Mouse (Mus musculus): Measurements from ENCODE around the gene Olfr706.
"Not testable (repeated sequence)": the region's sequence is repeated elsewhere in the genome, so short reads cannot be mapped to it uniquely, and the experiment has no call there.

Olfr706 gene

DNA sequence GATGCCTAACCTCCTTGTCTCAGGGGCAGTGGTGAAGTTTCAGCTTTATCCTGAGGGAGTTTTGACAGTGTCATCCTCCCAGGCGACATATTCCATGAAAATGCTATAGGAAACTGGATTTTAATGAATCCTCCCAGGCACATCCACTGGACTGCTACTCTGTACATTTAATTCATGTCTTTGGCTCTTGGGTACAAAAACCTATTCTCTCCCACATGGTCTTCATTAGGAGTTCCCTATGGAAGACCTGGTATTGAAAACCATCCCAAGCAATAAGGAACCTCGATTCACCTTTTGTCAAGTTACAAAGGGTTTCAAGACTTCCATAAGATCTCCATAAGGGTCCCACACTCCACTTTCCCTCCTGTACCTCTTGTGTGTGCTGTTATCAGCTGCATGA lies at the start of gene Olfr706:
Gene Olfr706 (minus strand): TSS at position 101 of the 400 bp plus-strand sequence.
- no peak for DNase-seq (ENCODE audit: low spot score)

DNA sequence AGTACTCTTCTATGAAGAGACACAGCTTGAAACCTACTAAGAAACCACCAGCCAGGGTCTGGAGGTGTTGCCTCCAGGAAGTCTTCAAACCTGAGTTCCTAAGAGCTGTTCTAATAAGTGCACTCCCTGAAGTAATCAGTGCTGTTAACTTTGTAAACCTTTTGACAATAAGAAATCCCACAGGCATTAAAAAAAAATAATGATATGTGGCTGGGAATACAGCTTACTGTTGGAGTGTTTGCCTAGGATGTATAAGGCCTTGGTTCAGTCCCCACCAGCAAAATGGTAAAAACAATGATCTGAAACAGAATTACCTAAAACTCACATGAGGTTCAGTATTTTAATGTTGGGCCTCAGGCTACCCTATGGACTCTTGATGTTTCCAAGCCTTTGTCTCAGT lies 44.2 kb upstream of the Olfr706 start, which contains the start of gene Olfr709-ps1:
Gene Olfr709-ps1 (minus strand): TSS at position 101 of the 400 bp plus-strand sequence.
- no peak for DNase-seq (ENCODE audit: low spot score)

DNA sequence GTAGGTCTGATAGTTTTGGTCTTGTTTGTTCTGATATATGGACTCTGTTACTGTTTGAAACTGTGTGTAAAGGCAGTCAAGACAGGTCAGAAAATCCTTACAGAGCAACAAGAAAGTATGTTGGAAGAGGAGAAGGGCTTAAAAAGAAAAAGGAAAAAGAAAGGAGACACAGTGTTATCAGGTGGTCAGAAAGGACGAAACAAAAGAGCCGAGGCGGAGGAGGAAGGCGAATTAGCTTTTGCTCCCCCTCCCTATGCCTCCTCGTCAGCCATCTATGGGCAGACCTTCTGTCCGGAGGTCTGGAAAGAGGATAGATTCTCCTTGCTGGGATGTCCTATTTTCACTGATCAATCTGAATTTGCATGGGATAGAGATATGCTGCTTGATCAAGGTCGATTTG lies 33.0 kb upstream of the Olfr706 start:
- DNase-seq (ENCODE audit: low spot score): not testable (repeated sequence)

DNA sequence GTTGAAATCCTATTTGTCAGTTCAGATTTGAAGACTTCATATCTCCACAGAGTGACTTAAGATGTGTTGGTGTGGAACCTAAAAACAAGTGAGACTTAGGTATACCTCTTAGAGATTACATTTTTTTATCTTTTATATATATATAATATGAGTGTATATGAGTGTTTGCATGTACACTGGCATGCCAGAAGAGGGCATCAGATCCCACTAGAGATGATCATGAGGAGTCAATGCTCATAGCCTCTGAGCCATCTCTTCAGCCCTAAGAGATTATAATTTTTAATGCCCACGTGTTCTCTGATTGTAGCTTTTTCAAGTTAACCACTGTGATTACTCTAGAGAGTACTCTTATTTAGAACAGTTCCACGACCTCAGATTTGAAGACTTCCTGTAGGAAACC lies 19.7 kb upstream of the Olfr706 start, which contains the start of gene Olfr1532-ps1:
Gene Olfr1532-ps1 (plus strand): TSS at position 326 of the 400 bp plus-strand sequence.
- no peak for DNase-seq (ENCODE audit: low spot score)

DNA sequence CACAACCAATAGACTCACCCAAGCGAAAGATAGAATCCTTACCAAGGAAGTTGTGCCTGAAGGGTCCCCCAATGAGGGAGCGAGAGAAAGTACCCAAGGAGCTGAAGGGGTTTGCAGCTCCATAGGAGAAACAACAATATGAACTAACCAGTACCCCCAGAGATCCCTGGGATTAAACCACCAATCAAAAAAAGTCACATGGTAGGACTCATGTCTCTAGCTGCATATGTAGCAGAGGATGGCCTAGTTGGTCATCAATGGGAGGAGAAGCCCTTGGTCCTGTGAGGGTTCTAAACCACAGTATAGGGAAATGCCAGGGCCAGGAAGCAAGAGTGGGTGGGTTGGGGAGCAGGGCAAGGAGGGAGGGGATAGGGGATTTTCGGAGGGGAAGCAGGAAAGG lies 13.2 kb upstream of the Olfr706 start, which contains the start of gene Olfr707:
Gene Olfr707 (minus strand): TSS at position 101 of the 400 bp plus-strand sequence.
- DNase-seq (ENCODE audit: low spot score): not testable (repeated sequence)

DNA sequence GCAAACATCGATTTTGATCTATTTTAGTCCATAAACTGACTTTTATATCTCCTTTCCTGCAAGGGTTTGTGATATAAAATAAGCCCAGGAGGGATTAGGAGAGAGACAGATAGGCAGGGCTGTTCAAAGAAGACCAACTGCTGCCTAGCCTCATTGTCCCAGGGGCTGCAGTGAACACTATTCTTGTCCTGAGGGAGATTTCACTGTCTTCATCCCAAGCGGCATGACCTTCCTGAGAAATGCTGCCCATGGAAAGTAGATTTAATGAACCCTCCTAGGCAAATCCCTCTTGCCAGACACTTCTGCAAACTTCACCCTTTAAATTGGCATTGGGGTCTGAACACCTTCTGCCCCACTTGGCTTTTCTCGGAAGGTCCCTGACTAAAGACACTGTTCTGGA lies 11.2 kb downstream of the Olfr706 start, which contains the start of gene Olfr705:
Gene Olfr705 (minus strand): TSS at position 101 of the 400 bp plus-strand sequence.
- DNase-seq (ENCODE audit: low spot score): no peak

DNA sequence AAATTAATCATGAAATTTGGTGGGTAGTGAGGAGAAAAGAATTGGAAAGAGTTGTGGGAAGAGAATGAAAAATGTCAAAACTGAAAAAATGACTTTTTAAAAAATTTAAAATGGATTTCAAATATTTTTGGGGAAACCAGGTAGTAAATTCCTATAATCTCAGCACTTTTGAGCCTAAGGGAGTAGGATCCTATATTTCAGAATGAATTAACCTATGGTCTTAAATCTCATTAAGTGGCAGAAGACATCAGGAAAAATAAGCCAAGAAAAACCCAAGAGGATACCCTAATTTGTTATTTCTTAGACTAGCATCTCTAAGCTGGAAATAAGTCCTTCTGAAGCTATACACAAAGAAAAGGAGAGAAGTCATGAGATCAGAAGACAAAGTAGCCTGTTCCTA lies 25.1 kb downstream of the Olfr706 start, which contains the start of gene Olfr704:
Gene Olfr704 (plus strand): TSS at position 301 of the 400 bp plus-strand sequence.
- DNase-seq (ENCODE audit: low spot score): no peak

DNA sequence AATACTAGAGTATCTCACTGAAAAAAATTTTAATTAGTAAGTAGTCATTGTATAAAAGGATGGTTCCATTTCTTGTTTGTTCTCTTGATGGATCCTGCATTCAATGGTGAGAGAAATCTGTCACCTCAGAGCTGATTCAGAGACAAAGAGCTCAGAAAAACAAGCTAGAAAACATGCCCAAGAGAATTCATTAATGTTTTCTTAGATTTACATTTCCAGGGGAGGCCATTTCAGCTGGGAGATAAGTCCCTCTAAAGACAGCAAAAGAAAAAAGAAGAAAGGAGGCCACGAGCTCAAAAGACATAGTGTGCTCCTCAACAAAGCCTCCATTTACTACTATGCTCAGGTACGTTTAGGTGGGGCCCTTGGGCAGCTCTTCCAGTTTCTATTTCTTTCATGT lies 44.9 kb downstream of the Olfr706 start, which contains the start of gene Olfr703:
Gene Olfr703 (plus strand): TSS at position 301 of the 400 bp plus-strand sequence.
- no peak for DNase-seq (ENCODE audit: low spot score)

DNA sequence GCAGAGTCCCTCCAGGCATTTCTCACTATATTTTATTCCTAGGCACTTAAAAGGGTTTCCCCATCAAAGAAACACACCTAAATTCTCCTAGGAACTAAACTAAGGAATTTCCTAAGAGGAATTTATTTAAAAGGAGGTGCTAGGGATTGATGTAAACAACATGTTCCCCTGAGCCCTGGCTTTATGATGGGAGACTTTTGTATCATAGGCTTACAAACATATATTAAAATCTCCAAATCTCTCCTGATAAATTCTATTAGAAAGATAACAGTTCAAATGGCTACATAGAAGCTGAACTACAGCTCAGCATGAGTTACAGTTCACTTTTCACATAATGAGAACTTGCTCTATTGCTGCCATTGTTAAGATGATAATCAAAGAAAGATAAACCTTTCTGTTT lies 54.2 kb downstream of the Olfr706 start, which contains the start of gene Olfr702:
Gene Olfr702 (minus strand): TSS at position 101 of the 400 bp plus-strand sequence.
- no peak for DNase-seq (ENCODE audit: low spot score)

Data from embryo, embryonic 10.5 days (tissue).